Mouse (Mus musculus) limb, embryonic 15.5 days (tissue): ENCODE data around the gene Fras1. TPM values are rescaled to one million over a fixed set of nuclear protein-coding genes. Genes with fewer than 3 reads are reported as not detected.

ENCODE experiments used
- ATAC-seq: fragments of 200-750 bp; cut with Nextera tagmentation; 2 replicates; pipeline ENCODE4 v1.8.0; 2017; ENCODE audit warnings: low read depth, moderate TSS enrichment; ENCODE audit not compliant: insufficient number of reproducible peaks, low FRiP score, low TSS enrichment
- H3K27ac ChIP-seq: fragments of 300-500 bp; sonication (generic); 2 replicates; pipeline ENCODE4 v1.5.1; 2015; ENCODE audit warnings: moderate library complexity, mild to moderate bottlenecking, inconsistent platforms
- H3K27me3 ChIP-seq: fragments of 300-500 bp; sonication (generic); 2 replicates; pipeline ENCODE4 v1.6.1; 2015; ENCODE audit warnings: inconsistent platforms
- H3K36me3 ChIP-seq: fragments of 300-500 bp; sonication (generic); 2 replicates; pipeline ENCODE4 v1.6.1; 2015; ENCODE audit warnings: inconsistent platforms
- H3K4me1 ChIP-seq: fragments of 300-500 bp; sonication (generic); 2 replicates; pipeline ENCODE4 v1.6.1; 2015; ENCODE audit warnings: inconsistent platforms
- H3K4me2 ChIP-seq: fragments of 300-500 bp; sonication (generic); 2 replicates; pipeline ENCODE4 v1.6.1; 2015; ENCODE audit warnings: mild to moderate bottlenecking, inconsistent platforms
- H3K4me3 ChIP-seq: fragments of 300-500 bp; sonication (generic); 2 replicates; pipeline ENCODE4 v1.5.1; 2015; ENCODE audit warnings: mild to moderate bottlenecking, inconsistent platforms
- H3K9ac ChIP-seq: fragments of 300-500 bp; sonication (generic); 2 replicates; pipeline ENCODE4 v1.6.1; 2015; ENCODE audit warnings: inconsistent platforms
- H3K9me3 ChIP-seq: fragments of 300-500 bp; sonication (generic); 2 replicates; pipeline ENCODE4 v1.6.1; 2016; ENCODE audit warnings: inconsistent platforms
- WGBS: fragments of 180-500 bp; shearing (Covaris S2); methylation state at CpG from one replicate; pipeline ENCODE4 v1.1.7; 2015; 5-methylcytosine and 5-hydroxymethylcytosine counted together
- polyA plus RNA-seq: library from polyadenylated mRNA; unstranded; fragments of >200 nt; fragmentation: Nextera tagmentation; extraction: Ambion mirVana; gene quantifications from 2 replicates; pipeline ENCODE4 v1.2.1, GENCODE M21; 2015

Fras1 gene
- polyA plus RNA-seq, 1 experiment from 2014 or later: 21.2 TPM

GRCm38 (mm10) chr5:96639213-96639910, 265.6 kb downstream of the Fras1 start:
- no peak overlapping the region for H3K4me3 ChIP-seq
- no peak overlapping the region for H3K27ac ChIP-seq
- H3K27me3 ChIP-seq: no peaks in the 10 kb centered on the region
- no peaks in the 10 kb centered on the region for H3K36me3 ChIP-seq
- H3K9ac ChIP-seq: no peak overlapping the region
- 84% methylated on average over 6 of the region's 6 CpGs for WGBS
- no peaks in the 10 kb centered on the region for H3K9me3 ChIP-seq
- ATAC-seq: no peak
- no peak overlapping the region for H3K4me2 ChIP-seq
- H3K4me1 ChIP-seq: no peaks in the 10 kb centered on the region

GRCm38 (mm10) chr5:96641297-96641696, 267.5 kb downstream of the Fras1 start:
- no peak for ATAC-seq

GRCm38 (mm10) chr5:96675676-96676075, 301.9 kb downstream of the Fras1 start:
- Histone ChIP-seq H3K9me3 (no peaks in the 10 kb centered on the region), H3K36me3 (no peaks in the 10 kb centered on the region), H3K9ac (no peak overlapping the region), H3K4me1 (no peaks in the 10 kb centered on the region), H3K27me3 (no peaks in the 10 kb centered on the region), H3K27ac (no peak overlapping the region), H3K4me2 (no peak overlapping the region), H3K4me3 (no peak overlapping the region)
- 89% methylated on average over 4 of the region's 4 CpGs for WGBS
- no peak for ATAC-seq

More at GRCm38 (mm10) chr5:96641297-96641696, 267.5 kb downstream of the Fras1 start:
- H3K27me3 ChIP-seq: no peaks in the 10 kb centered on the region
- 89% methylated on average over 2 of the region's 2 CpGs for WGBS
- H3K4me1 ChIP-seq: no peaks in the 10 kb centered on the region
- no peak overlapping the region for H3K27ac ChIP-seq
- H3K9me3 ChIP-seq: no peaks in the 10 kb centered on the region
- no peak overlapping the region for H3K9ac ChIP-seq
- H3K4me2 ChIP-seq: no peak overlapping the region
- no peak overlapping the region for H3K4me3 ChIP-seq
- 0 out of 2 replicates have a peak, but pooled peaks cover 6% of the 10 kb centered on the region for H3K36me3 ChIP-seq

GRCm38 (mm10) chr5:96677498-96677897, 303.7 kb downstream of the Fras1 start:
- Histone ChIP-seq H3K9me3 (no peaks in the 10 kb centered on the region), H3K27ac (no peak overlapping the region), H3K9ac (no peak overlapping the region), H3K4me1 (no peaks in the 10 kb centered on the region), H3K27me3 (no peaks in the 10 kb centered on the region), H3K4me3 (no peak overlapping the region), H3K4me2 (no peak overlapping the region), H3K36me3 (no peaks in the 10 kb centered on the region)
- no peak for ATAC-seq
- WGBS: 35% methylated on average over 2 of the region's 2 CpGs

GRCm38 (mm10) chr5:96681085-96681484, 307.3 kb downstream of the Fras1 start:
- H3K27ac ChIP-seq: no peak overlapping the region
- no peak overlapping the region for H3K4me3 ChIP-seq
- no peaks in the 10 kb centered on the region for H3K9me3 ChIP-seq
- WGBS: 27% methylated on average over 3 of the region's 3 CpGs
- H3K9ac ChIP-seq: no peak overlapping the region
- no peaks in the 10 kb centered on the region for H3K27me3 ChIP-seq
- peak; percentile 48; the same call in 1 of the 2 replicates for ATAC-seq
- no peaks in the 10 kb centered on the region for H3K4me1 ChIP-seq
- H3K4me2 ChIP-seq: no peak overlapping the region
- 0 out of 2 replicates have a peak, but pooled peaks cover 6% of the 10 kb centered on the region for H3K36me3 ChIP-seq

GRCm38 (mm10) chr5:96682777-96683176, 309.0 kb downstream of the Fras1 start:
- WGBS: 65% methylated on average over 2 of the region's 2 CpGs
- no peak for ATAC-seq
- 0 out of 2 replicates have a peak, but pooled peaks cover 6% of the 10 kb centered on the region for H3K36me3 ChIP-seq
- H3K4me2 ChIP-seq: no peak overlapping the region
- H3K9ac ChIP-seq: no peak overlapping the region
- no peak overlapping the region for H3K4me3 ChIP-seq
- no peaks in the 10 kb centered on the region for H3K4me1 ChIP-seq
- H3K27me3 ChIP-seq: no peaks in the 10 kb centered on the region
- no peak overlapping the region for H3K27ac ChIP-seq
- H3K9me3 ChIP-seq: no peaks in the 10 kb centered on the region

GRCm38 (mm10) chr5:96688885-96689284, 315.1 kb downstream of the Fras1 start:
- ATAC-seq: no peak
- Histone ChIP-seq H3K27me3 (no peaks in the 10 kb centered on the region), H3K27ac (no peak overlapping the region), H3K4me3 (no peak overlapping the region), H3K4me2 (no peak overlapping the region), H3K4me1 (no peaks in the 10 kb centered on the region), H3K9ac (no peak overlapping the region), H3K36me3 (0 out of 2 replicates have a peak, but pooled peaks cover 6% of the 10 kb centered on the region), H3K9me3 (no peaks in the 10 kb centered on the region)
- WGBS: 79% methylated on average over 2 of the region's 2 CpGs

GRCm38 (mm10) chr5:96698972-96699371, 325.2 kb downstream of the Fras1 start:
- no peaks in the 10 kb centered on the region for H3K27me3 ChIP-seq
- no peak overlapping the region for H3K9ac ChIP-seq
- ATAC-seq: no peak
- H3K4me3 ChIP-seq: no peak overlapping the region
- no peaks in the 10 kb centered on the region for H3K4me1 ChIP-seq
- WGBS: 65% methylated on average over 8 of the region's 8 CpGs
- no peaks in the 10 kb centered on the region for H3K9me3 ChIP-seq
- H3K36me3 ChIP-seq: 0 out of 2 replicates have a peak, but pooled peaks cover 2% of the 10 kb centered on the region
- no peak overlapping the region for H3K27ac ChIP-seq
- no peak overlapping the region for H3K4me2 ChIP-seq

- Histone ChIP-seq H3K4me1 (no peaks in the 10 kb centered on the region), H3K36me3 (peaks cover 10% of the 10 kb centered on the region; the same call in 1 of the 2 replicates), H3K4me3 (no peak overlapping the region), H3K9me3 (no peaks in the 10 kb centered on the region), H3K4me2 (no peak overlapping the region), H3K27me3 (no peaks in the 10 kb centered on the region), H3K9ac (no peak overlapping the region), H3K27ac (no peak overlapping the region)
- ATAC-seq: no peak
- 60% methylated on average over 22 of the region's 22 CpGs for WGBS
Observed at GRCm38 (mm10) chr5:96702706-96703625, 329.2 kb downstream of the Fras1 start.

- Histone ChIP-seq H3K9ac (no peak overlapping the region), H3K4me2 (no peak overlapping the region), H3K4me1 (no peaks in the 10 kb centered on the region), H3K27me3 (no peaks in the 10 kb centered on the region), H3K36me3 (peaks cover 12% of the 10 kb centered on the region; the same call in 1 of the 2 replicates), H3K27ac (no peak overlapping the region), H3K9me3 (no peaks in the 10 kb centered on the region), H3K4me3 (no peak overlapping the region)
- whole genome bisulfite sequencing: 84% methylated on average over 10 of the region's 10 CpGs
- no peak for ATAC-seq
Observed at GRCm38 (mm10) chr5:96708515-96708914, 334.8 kb downstream of the Fras1 start.

GRCm38 (mm10) chr5:96712089-96712684, 338.4 kb downstream of the Fras1 start:
- Histone ChIP-seq H3K27ac (no peak overlapping the region), H3K4me1 (no peaks in the 10 kb centered on the region), H3K36me3 (peaks cover 4% of the 10 kb centered on the region; the same call in 1 of the 2 replicates), H3K9ac (no peak overlapping the region), H3K4me2 (no peak overlapping the region), H3K4me3 (no peak overlapping the region), H3K27me3 (no peaks in the 10 kb centered on the region), H3K9me3 (no peaks in the 10 kb centered on the region)
- no peak for ATAC-seq
- WGBS: 70% methylated on average over 12 of the region's 12 CpGs
